Mouse (Mus musculus) erythroblast, embryonic 14.5 days (primary cell): ENCODE results near the gene Rundc3a. TPM values are rescaled to one million over a fixed set of nuclear protein-coding genes. Genes with fewer than 3 reads are reported as not detected.

Experiments used
- H3K27me3 ChIP-seq: 2 replicates; pipeline ENCODE4 v1.6.1; 2012; ENCODE audit warnings: inconsistent platforms; ENCODE audit not compliant: control insufficient read depth
- H3K36me3 ChIP-seq: 2 replicates; pipeline ENCODE4 v1.6.1; 2012; ENCODE audit warnings: mild to moderate bottlenecking, inconsistent platforms; ENCODE audit not compliant: control insufficient read depth
- H3K4me1 ChIP-seq: 2 replicates; pipeline ENCODE4 v1.6.1; 2012; ENCODE audit warnings: inconsistent platforms; ENCODE audit not compliant: control insufficient read depth
- H3K4me3 ChIP-seq: replicated peaks from 2 replicates; pipeline ENCODE3; 2012; ENCODE audit warnings: moderate library complexity, mild to moderate bottlenecking, inconsistent platforms
- H3K9me3 ChIP-seq: 2 replicates; pipeline ENCODE4 v1.6.1; 2012; ENCODE audit warnings: low read length, inconsistent platforms, mixed read lengths; ENCODE audit not compliant: control insufficient read depth
- GATA1 ChIP-seq: IDR thresholded peaks from 2 replicates; pipeline ENCODE4 v1.6.1; 2012; ENCODE audit warnings: low read length, inconsistent platforms, mixed read lengths
- TAL1 ChIP-seq: IDR thresholded peaks from 3 replicates; pipeline ENCODE4 v1.6.1; 2012; ENCODE audit warnings: low read length, inconsistent platforms, mixed read lengths
- polyA plus RNA-seq: library from polyadenylated mRNA; stranded (reverse); fragments of >175 nt; gene quantifications from 2 replicates; pipeline ENCODE4 v1.2.3, GENCODE M21; 2012

Gene Rundc3a
- polyA plus RNA-seq, 1 experiment = 1.8 TPM

DNA sequence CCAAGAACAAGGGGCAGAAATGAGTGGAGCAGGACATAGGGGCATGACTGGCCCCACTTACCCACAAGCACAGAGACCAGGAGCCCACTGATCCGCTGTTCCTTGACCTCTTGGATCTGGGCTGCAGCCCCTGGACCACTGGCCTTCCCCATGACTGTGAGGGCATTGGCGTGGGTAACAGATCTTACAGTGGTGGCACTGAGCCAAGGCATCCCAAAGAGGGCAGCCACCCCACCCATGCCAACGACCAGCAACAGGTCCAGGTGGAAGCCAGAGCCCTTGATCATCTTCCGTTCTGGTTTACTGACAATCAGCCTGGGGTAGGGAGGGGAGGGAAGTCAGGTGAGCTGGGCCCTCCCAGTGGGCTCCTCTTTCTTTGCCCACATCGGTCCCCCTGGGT lies 40.8 kb upstream of the Rundc3a start:
- peaks cover 90% of the 10 kb centered on the region for H3K4me1 ChIP-seq
- H3K4me3 ChIP-seq = peak overlapping the region; percentile 43
- TF ChIP-seq GATA1 = no peak
- H3K27me3 ChIP-seq = peaks cover 22% of the 10 kb centered on the region; the same call in 1 of the 2 replicates
- no peaks in the 10 kb centered on the region; the same call in 1 of the 2 replicates for H3K9me3 ChIP-seq
- peaks cover 99% of the 10 kb centered on the region for H3K36me3 ChIP-seq

DNA sequence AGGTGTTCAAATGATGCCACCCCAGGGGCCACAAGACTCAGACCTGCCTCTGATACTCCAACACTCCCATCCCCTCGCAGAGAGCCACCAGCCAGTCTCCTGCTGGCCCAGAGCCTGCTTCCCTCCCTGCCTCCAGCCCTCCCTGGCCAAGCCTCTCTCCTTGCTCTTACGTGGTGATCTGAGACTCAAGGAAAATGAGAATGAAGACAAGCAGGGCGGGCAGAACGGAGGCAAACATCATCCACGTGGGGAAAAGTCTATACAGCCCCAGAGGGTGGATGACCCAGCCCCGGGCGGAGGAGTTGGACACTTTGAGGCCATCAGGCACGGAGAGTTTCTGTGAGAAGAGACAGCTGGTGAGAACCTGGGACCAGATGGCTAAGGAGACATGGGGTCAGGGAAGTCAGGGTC lies 40.2 kb upstream of the Rundc3a start:
- H3K27me3 ChIP-seq = peaks cover 24% of the 10 kb centered on the region; the same call in 1 of the 2 replicates
- peaks cover 91% of the 10 kb centered on the region for H3K4me1 ChIP-seq
- H3K9me3 ChIP-seq = no peaks in the 10 kb centered on the region; the same call in 1 of the 2 replicates
- H3K4me3 ChIP-seq = peak overlapping the region; percentile 45
- TF ChIP-seq GATA1 (no peak), TAL1 (no peak)
- peaks cover 100% of the 10 kb centered on the region for H3K36me3 ChIP-seq

- peaks cover 30% of the 10 kb centered on the region; the same call in 1 of the 2 replicates for H3K27me3 ChIP-seq
- TF ChIP-seq TAL1 (no peak), GATA1 (no peak)
- H3K4me1 ChIP-seq = peaks cover 96% of the 10 kb centered on the region
- H3K4me3 ChIP-seq = peak overlapping the region; percentile 75
- peaks cover 100% of the 10 kb centered on the region for H3K36me3 ChIP-seq
- no peaks in the 10 kb centered on the region; the same call in 1 of the 2 replicates for H3K9me3 ChIP-seq
Measured at GRCm38 (mm10) chr11:102355501-102355900, 37.7 kb upstream of the Rundc3a start.

DNA sequence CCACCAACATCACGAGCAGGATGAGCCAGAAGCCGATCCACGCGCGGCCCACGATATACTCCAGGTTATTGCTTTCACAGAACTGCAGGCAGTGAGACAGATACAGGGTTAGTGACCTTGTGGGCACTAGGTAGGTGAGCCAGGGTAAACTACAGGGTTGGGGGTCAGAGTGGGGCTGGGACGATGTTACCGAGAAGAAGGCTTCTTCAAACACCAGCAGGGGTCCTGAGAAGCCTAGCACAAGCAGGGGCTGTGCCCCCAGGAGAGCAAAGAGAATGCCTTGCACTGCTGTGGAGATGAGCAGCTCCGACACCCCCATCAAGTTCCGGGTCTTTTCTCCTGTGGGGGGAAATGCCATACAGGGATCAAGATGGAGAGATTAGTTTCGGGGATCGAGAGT lies 37.0 kb upstream of the Rundc3a start:
- Histone ChIP-seq H3K4me1 (peaks cover 96% of the 10 kb centered on the region), H3K9me3 (no peaks in the 10 kb centered on the region; the same call in 1 of the 2 replicates), H3K4me3 (peak overlapping the region; percentile 75), H3K36me3 (peaks cover 100% of the 10 kb centered on the region), H3K27me3 (peaks cover 30% of the 10 kb centered on the region; the same call in 1 of the 2 replicates)
- TF ChIP-seq GATA1 = no peak

DNA sequence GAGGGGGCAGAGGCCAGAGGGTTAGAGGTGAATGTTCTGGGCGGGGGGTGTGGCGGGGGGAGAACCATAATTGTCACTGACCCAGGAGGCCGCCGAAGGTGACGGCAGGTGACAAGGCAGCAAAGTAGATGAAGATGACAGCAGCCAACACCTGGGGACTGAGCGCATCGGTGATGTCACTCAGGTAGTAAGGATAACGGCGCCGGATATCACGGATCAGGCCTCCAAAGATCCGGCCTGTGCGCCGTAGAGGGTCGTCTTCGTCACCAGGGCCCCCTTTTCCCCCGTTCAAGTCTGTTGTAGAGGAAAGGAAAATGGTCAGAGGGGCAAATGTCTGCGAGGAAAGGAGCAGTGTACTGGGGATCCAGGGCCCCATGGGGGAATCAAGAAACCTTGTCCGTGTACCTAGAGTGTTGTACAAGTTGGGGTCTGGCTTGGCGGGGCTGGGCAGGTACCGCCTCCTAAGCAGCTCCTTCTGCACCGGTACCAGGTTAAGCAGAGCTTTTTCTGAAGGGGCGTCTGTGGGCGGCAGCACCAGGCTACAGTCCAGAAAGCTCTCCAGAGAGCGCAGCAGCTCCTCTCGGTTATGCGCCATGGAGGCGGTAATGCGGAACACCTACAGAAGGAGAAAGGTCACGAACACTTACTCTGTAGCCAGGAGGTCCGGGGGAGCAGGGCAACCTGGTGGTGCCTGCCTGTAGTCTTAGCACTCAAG lies 36.4 kb upstream of the Rundc3a start:
- Histone ChIP-seq H3K4me1 (peaks cover 96% of the 10 kb centered on the region), H3K4me3 (peak overlapping the region; percentile 75), H3K27me3 (peaks cover 32% of the 10 kb centered on the region; the same call in 1 of the 2 replicates), H3K9me3 (no peaks in the 10 kb centered on the region), H3K36me3 (peaks cover 100% of the 10 kb centered on the region)
- no peak for TF ChIP-seq GATA1
- TF ChIP-seq TAL1 = no peak

DNA sequence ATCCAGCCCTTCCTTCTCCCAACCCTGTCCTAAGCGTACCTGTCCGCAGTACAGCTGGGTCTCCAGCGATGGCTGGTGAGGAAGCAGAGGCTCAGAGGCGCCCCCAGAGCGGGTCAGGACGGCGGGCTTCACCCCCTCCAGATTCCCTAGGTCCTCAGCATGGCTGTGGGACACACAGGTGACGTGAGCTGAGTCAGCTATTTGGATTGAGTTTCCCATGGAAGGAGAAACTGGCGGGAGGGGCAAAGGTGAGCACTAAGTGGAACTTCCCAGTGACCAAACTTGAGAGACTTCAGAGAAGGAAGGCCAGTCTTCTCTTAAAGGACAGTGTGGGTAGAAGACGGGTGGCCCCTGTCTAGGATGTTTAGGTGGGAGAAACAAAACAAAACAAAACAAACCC lies 34.8 kb upstream of the Rundc3a start:
- peaks cover 91% of the 10 kb centered on the region for H3K4me1 ChIP-seq
- H3K4me3 ChIP-seq = peak overlapping the region; percentile 75
- no peak for TF ChIP-seq TAL1
- no peak for TF ChIP-seq GATA1
- peaks cover 100% of the 10 kb centered on the region for H3K36me3 ChIP-seq
- H3K9me3 ChIP-seq = peaks cover 3% of the 10 kb centered on the region; the same call in 1 of the 2 replicates
- peaks cover 30% of the 10 kb centered on the region for H3K27me3 ChIP-seq

- Histone ChIP-seq H3K4me3 (peak overlapping the region; percentile 75), H3K36me3 (peaks cover 88% of the 10 kb centered on the region), H3K27me3 (peaks cover 26% of the 10 kb centered on the region), H3K4me1 (peaks cover 77% of the 10 kb centered on the region), H3K9me3 (peaks cover 3% of the 10 kb centered on the region; the same call in 1 of the 2 replicates)
- no peak for TF ChIP-seq TAL1
Measured at GRCm38 (mm10) chr11:102361776-102362495, 31.3 kb upstream of the Rundc3a start.

- peaks cover 21% of the 10 kb centered on the region for H3K27me3 ChIP-seq
- H3K9me3 ChIP-seq = peaks cover 3% of the 10 kb centered on the region; the same call in 1 of the 2 replicates
- H3K36me3 ChIP-seq = peaks cover 78% of the 10 kb centered on the region
- TF ChIP-seq TAL1 (peak; percentile 97), GATA1 (peak; percentile 99)
- peak overlapping the region; percentile 75 for H3K4me3 ChIP-seq
- H3K4me1 ChIP-seq = peaks cover 76% of the 10 kb centered on the region
Measured at GRCm38 (mm10) chr11:102363623-102364022, 29.6 kb upstream of the Rundc3a start.

GRCm38 (mm10) chr11:102364570-102365371 lies 28.4 kb upstream of the Rundc3a start:
- H3K4me1 ChIP-seq = peaks cover 76% of the 10 kb centered on the region
- TF ChIP-seq GATA1 (peak; percentile 89), TAL1 (peak; percentile 76)
- peaks cover 74% of the 10 kb centered on the region for H3K36me3 ChIP-seq
- peaks cover 3% of the 10 kb centered on the region; the same call in 1 of the 2 replicates for H3K9me3 ChIP-seq
- peaks cover 15% of the 10 kb centered on the region for H3K27me3 ChIP-seq
- H3K4me3 ChIP-seq = peak overlapping the region; percentile 75
